Mouse (Mus musculus) inflammation-experienced regulatory T-cells, adult 16 weeks (primary cell): Measurements from ENCODE around the gene Dmrta2. TPM values are rescaled to one million over a fixed set of nuclear protein-coding genes. Genes with fewer than 3 reads are reported as not detected.

Experiments used
- polyA plus RNA-seq: library from polyadenylated mRNA; unstranded; fragments of 100-300 nt; shearing (Covaris generic); gene quantifications from one replicate; pipeline ENCODE4 v1.2.1, GENCODE M21; 2017

The Dmrta2 gene
- polyA plus RNA-seq = not detected

DNA sequence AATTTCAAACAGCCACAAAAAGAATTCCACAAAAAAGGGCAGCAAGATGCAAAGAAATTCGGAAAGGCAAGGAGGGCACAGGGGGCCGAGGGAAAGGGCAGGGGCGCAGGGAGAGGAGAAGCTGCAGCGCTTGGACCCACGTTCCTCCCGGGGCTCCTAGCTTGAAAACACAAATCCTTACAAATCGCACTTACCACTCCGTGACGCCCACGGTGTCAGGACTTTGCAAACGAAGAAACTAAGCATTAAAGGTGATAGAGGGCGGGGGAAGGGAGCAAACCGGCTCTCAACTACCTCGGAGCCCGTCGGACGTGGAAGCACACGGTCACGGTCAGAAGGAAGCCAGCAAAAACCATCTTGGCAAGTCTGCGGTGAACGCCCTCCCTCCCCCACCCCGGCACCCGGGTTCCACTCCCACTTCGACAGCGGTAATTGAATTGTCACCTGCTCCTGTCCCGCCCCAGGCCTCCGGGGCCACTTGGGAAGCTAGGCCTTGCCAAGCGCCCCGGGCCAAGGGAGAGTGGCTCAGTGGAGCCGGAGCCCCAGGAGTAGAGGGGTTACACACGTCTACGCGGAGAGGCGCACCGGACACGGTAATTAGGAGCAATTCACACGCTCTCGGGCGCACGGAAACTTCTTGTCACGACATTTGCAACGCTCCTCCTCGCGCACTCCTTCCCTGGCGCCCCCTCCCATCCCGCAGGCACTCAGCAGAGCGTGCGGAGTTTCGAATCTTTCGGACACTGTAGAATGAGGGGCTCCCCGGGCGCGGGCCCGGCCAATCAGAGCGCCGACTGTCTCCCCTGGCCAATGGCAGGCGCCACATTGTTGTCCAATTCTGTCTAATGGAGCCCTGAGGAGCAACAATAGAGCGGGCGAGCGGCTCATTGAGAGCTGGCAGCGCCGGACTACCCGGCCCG, at the start of gene Dmrta2:
Gene Dmrta2, plus strand, starts transcription at position 906 of the 920 bp plus-strand sequence.

